7 mouse cellular contexts compared by ENCODE assay signal in the genomic region with DNA sequence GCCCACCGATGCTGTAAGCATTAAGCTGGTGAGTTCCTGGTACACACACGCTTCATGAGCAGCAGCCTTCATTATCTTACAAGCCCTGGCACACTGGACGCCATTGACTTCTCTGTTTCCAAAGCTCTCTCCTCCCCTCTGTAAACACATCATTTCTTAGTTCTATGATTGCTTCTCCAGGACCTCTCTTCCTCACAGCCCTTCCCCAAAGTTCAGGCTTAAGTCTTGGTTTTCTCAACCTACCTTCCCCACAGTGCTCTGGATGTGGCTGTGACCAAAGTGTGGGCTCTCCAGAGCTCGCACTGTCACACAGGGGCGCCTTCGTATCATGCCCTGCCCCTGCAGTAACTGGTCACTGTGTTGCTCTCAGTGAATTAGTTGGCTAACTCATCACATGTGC. TPM values are rescaled to one million over a fixed set of nuclear protein-coding genes. Genes with fewer than 3 reads are reported as not detected.
DNase-seq lines count a peak whose midpoint lies in the region; ATAC-seq and TF ChIP-seq lines count a peak whose summit lies in the region.

Gene Tspan3, minus strand, starts transcription at position 101 of the 400 bp plus-strand sequence.

- no peak within 1 kb of the TSS for H3K27ac ChIP-seq in ES-Bruce4 (ENCODE audit: insufficient read depth, low read length)
- no peak within 1 kb of the TSS for H3K27ac ChIP-seq in hindbrain, embryonic 15.5 days (replicated peaks)
- no peak within 1 kb of the TSS for H3K27ac ChIP-seq in liver, postnatal 0 days (ENCODE audit: low read depth)

- H3K4me2 ChIP-seq in hindbrain, embryonic 15.5 days: no peak within 1 kb of the TSS
- H3K4me2 ChIP-seq in liver, postnatal 0 days (ENCODE audit: low read depth, low read length): no peak within 1 kb of the TSS

- H3K9me3 ChIP-seq in ES-Bruce4 (replicated peaks; ENCODE audit: control insufficient read depth, insufficient read depth, low read length, poor library complexity, severe bottlenecking): no peaks in the 10 kb centered on the region
- H3K9me3 ChIP-seq in hindbrain, embryonic 15.5 days: 0 out of 2 replicates have a peak, but pooled peaks cover 2% of the 10 kb centered on the region
- no peaks in the 10 kb centered on the region for H3K9me3 ChIP-seq in liver, postnatal 0 days (ENCODE audit: low read length)

- TF ChIP-seq CTCF in ES-Bruce4 (IDR thresholded peaks at IDR 0.05; ENCODE audit: low read depth, low read length): no peak
- no peak for TF ChIP-seq CTCF in liver, postnatal 0 days (IDR thresholded peaks at IDR 0.05; ENCODE audit: low read depth)

- H3K4me1 ChIP-seq in ES-Bruce4 (ENCODE audit: control insufficient read depth, insufficient read depth, low read length): no peaks in the 10 kb centered on the region
- peaks cover 18% of the 10 kb centered on the region; the same call in 1 of the 2 replicates for H3K4me1 ChIP-seq in hindbrain, embryonic 15.5 days (replicated peaks)
- peaks cover 4% of the 10 kb centered on the region; the same call in 1 of the 2 replicates for H3K4me1 ChIP-seq in liver, postnatal 0 days (ENCODE audit: insufficient read depth)

- no peaks in the 10 kb centered on the region for H3K27me3 ChIP-seq in ES-Bruce4 (ENCODE audit: control insufficient read depth, insufficient read depth, low read length, poor library complexity, severe bottlenecking)
- H3K27me3 ChIP-seq in hindbrain, embryonic 15.5 days: no peaks in the 10 kb centered on the region
- peaks cover 3% of the 10 kb centered on the region; the same call in 1 of the 2 replicates for H3K27me3 ChIP-seq in liver, postnatal 0 days (ENCODE audit: insufficient read depth, low read length)

- no peak within 1 kb of the TSS for H3K4me3 ChIP-seq in ES-Bruce4 (ENCODE audit: low read depth, low read length)
- no peak within 1 kb of the TSS for H3K4me3 ChIP-seq in hindbrain, embryonic 15.5 days
- H3K4me3 ChIP-seq in liver, postnatal 0 days (ENCODE audit: low read depth, low read length): no peak within 1 kb of the TSS

- 95% methylated on average over 6 of the region's 6 CpGs for WGBS in hindbrain, embryonic 15.5 days
- WGBS in liver, postnatal 0 days (ENCODE audit: insufficient replicate concordance): 76% methylated on average over 6 of the region's 6 CpGs

- no peak for TF ChIP-seq EP300 in ES-Bruce4 (IDR thresholded peaks at IDR 0.05; ENCODE audit: insufficient read depth, low read depth, low read length)
- no peak for TF ChIP-seq EP300 in liver, postnatal 0 days (IDR thresholded peaks at IDR 0.05; ENCODE audit: low read depth)

- no peak for TF ChIP-seq POLR2A in ES-Bruce4 (IDR thresholded peaks at IDR 0.05; ENCODE audit: insufficient read depth, low read length)

- ATAC-seq in activated CD4-positive, CD25-positive, alpha-beta regulatory T cell, adult 4 months: no peak
- no peak for ATAC-seq in hindbrain, embryonic 15.5 days (ENCODE audit: low FRiP score, low read depth)
- no peak for ATAC-seq in liver, postnatal 0 days

- H3K9ac ChIP-seq in ES-Bruce4 (ENCODE audit: low read depth, poor library complexity, severe bottlenecking): no peak within 1 kb of the TSS
- no peak within 1 kb of the TSS for H3K9ac ChIP-seq in hindbrain, embryonic 15.5 days
- no peak within 1 kb of the TSS for H3K9ac ChIP-seq in liver, postnatal 0 days (replicated peaks)

- H3K36me3 ChIP-seq in ES-Bruce4 (ENCODE audit: control insufficient read depth, insufficient read depth, low read length, poor library complexity, severe bottlenecking): no peaks in the 10 kb centered on the region
- H3K36me3 ChIP-seq in hindbrain, embryonic 15.5 days: no peaks in the 10 kb centered on the region
- H3K36me3 ChIP-seq in liver, postnatal 0 days (replicated peaks; ENCODE audit: insufficient read depth, low read length): no peaks in the 10 kb centered on the region

- no peak for DNase-seq in gastrocnemius, adult 8-10 months (ENCODE audit: low spot score in 2 of 2)
- no peak for DNase-seq in liver, postnatal 0 days
- DNase-seq in frontal cortex, postnatal 10 days (ENCODE audit: low spot score in 2 of 2): no peak
- DNase-seq in testis, postnatal 10 days (ENCODE audit: low spot score): no peak

RNA-seq across cellular contexts. Expression of gene Tspan3, which starts in this region (rescaled TPM):
- polyA plus RNA-seq in ES-Bruce4 (2011; ENCODE audit: insufficient read depth, insufficient read length, low read depth, missing spikeins): 91.2 and 96.4 TPM in 2 replicates
- 10 to 100 TPM; 31.0 to 31.4 TPM for polyA plus RNA-seq in activated CD4-positive, CD25-positive, alpha-beta regulatory T cell, adult 4 months (2017; shearing (Covaris generic))
- total RNA-seq in gastrocnemius, adult 8-10 months (2022): 100 to 1,000 TPM; 105 to 114 (median 107) TPM
- polyA plus RNA-seq in hindbrain, embryonic 15.5 days (2015; fragmentation: Nextera tagmentation; extraction: Ambion mirVana): 598 and 606 TPM in 2 replicates
- polyA plus RNA-seq in liver, postnatal 0 days (2015; fragmentation: Nextera tagmentation; extraction: Ambion mirVana): 23.1 and 23.4 TPM in 2 replicates
